Mouse (Mus musculus): ENCODE results near the gene Maml1. TPM values are rescaled to one million over a fixed set of nuclear protein-coding genes. Genes with fewer than 3 reads are reported as not detected.

The Maml1 gene
- polyA plus RNA-seq, 1 experiment from 2014 or later, result 4.7 TPM

GRCm38 (mm10) chr11:50206037-50206436, 86.1 kb downstream of the Maml1 start:
- 86% methylated on average over 2 of the region's 2 CpGs for WGBS
- H3K4me3 ChIP-seq, result no peak overlapping the region
- no peaks in the 10 kb centered on the region for H3K9me3 ChIP-seq
- no peaks in the 10 kb centered on the region for H3K27me3 ChIP-seq (ENCODE audit: insufficient read depth, poor library complexity, severe bottlenecking)
- DNase-seq (ENCODE audit: low spot score), result no peak
- H3K27ac ChIP-seq, result no peak overlapping the region
- H3K36me3 ChIP-seq, result peaks cover 71% of the 10 kb centered on the region
- peaks cover 13% of the 10 kb centered on the region for H3K4me1 ChIP-seq (replicated peaks)

Other genes with a start within 250 kb of the Maml1 start
- gene Tbc1d9b, start 160.9 kb downstream of the Maml1 start, polyA plus RNA-seq (2016; fragmentation: Nextera tagmentation; extraction: Ambion mirVana), result 39.3 and 40.9 TPM in 2 replicates
- 23.1 and 26.1 TPM in 2 replicates for gene Mrnip, start 117.9 kb downstream of the Maml1 start, polyA plus RNA-seq (2016; fragmentation: Nextera tagmentation; extraction: Ambion mirVana)
- 147 and 210 TPM in 2 replicates for gene Sqstm1, start 81.5 kb downstream of the Maml1 start, polyA plus RNA-seq (2016; fragmentation: Nextera tagmentation; extraction: Ambion mirVana)
- 21.5 and 29.9 TPM in 2 replicates for gene Mgat4b, start 81.4 kb downstream of the Maml1 start, polyA plus RNA-seq (2016; fragmentation: Nextera tagmentation; extraction: Ambion mirVana)
- gene Ltc4s, start 53.7 kb downstream of the Maml1 start, polyA plus RNA-seq (2016; fragmentation: Nextera tagmentation; extraction: Ambion mirVana), result 1.4 and 1.8 TPM in 2 replicates
- 242 and 331 TPM in 2 replicates for gene Canx, start 33.4 kb upstream of the Maml1 start, polyA plus RNA-seq (2016; fragmentation: Nextera tagmentation; extraction: Ambion mirVana)
- 0.24 TPM in 1 of 2 replicates, not detected in the other for gene Cby3, start 62.2 kb upstream of the Maml1 start, polyA plus RNA-seq (2016; fragmentation: Nextera tagmentation; extraction: Ambion mirVana)
- gene Hnrnph1, start 84.7 kb upstream of the Maml1 start, polyA plus RNA-seq (2016; fragmentation: Nextera tagmentation; extraction: Ambion mirVana), result 502 and 622 TPM in 2 replicates
- gene Rufy1, start 138.8 kb upstream of the Maml1 start, polyA plus RNA-seq (2016; fragmentation: Nextera tagmentation; extraction: Ambion mirVana), result 20.9 and 22.5 TPM in 2 replicates

Measured in hindbrain, embryonic 10.5 days (tissue).